Mouse (Mus musculus) gastrocnemius, postnatal 4 days (tissue): Measurements from ENCODE around the gene Oaz2. TPM values are rescaled to one million over a fixed set of nuclear protein-coding genes. Genes with fewer than 3 reads are reported as not detected.

Experiments
- DNase-seq, 2 experiments: peaks; one replicate each; pipeline ENCODE4 v3.0.0; 2021 to 2022; ENCODE audit warnings: low spot score in 2 of 2, mixed read lengths in 2 of 2
- long read RNA-seq, 2 experiments: library from polyadenylated mRNA; stranded (forward); transcript quantifications; one replicate each; pipeline ENCODE4 v2.0.0; 2021
- total RNA-seq, 2 experiments: library from RNA; stranded (reverse); gene quantifications; 2 replicates each; pipeline ENCODE4 v1.2.3; 2021

The Oaz2 gene
- 100 to 1,000 TPM; 232 to 238 TPM for total RNA-seq
- long read RNA-seq, experiment 1, partial matches to known transcripts, result 4 of 498 reads
- long read RNA-seq, experiment 1, other reads (novel, unspliced or antisense), result 493 of 498 reads
- long read RNA-seq, experiment 2, partial matches to known transcripts, result 6 of 561 reads
- long read RNA-seq, experiment 2, other reads (novel, unspliced or antisense), result 553 of 561 reads

- no peak for DNase-seq
These were observed at the start of gene Oaz2 for GRCm38 (mm10) chr9:65667701-65668100. TSS of gene Oaz2 (plus strand) at chr9:65668001.

- no peak for DNase-seq
These were observed 48.5 kb upstream of the Oaz2 start for GRCm38 (mm10) chr9:65619311-65619710.

GRCm38 (mm10) chr9:65621196-65621595 is 46.6 kb upstream of the Oaz2 start:
- no peak for DNase-seq

DNA sequence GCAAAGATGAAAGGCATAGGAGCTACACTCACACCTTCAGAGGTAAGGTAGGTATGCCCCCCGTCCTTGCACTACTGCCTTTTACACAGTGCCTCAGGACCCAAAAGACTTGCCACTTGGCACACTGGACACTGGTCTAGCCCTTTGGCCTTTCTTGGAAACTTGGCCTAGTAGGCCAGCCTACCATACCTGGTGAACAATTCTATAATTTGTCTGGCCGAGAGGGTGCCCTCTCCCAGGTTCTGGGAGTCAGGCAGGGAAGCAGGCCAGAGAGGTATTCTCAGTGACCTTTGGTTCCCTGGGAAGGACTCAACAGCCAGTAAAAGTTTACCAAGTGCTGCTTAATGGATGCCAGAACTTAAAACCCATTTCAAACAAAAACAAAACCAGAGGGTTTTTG is 46.1 kb upstream of the Oaz2 start:
- no peak for DNase-seq

GRCm38 (mm10) chr9:65622826-65623225 is 45.0 kb upstream of the Oaz2 start:
- DNase-seq, result no peak

- no peak for DNase-seq
These were observed 43.5 kb upstream of the Oaz2 start for GRCm38 (mm10) chr9:65624266-65624665.

DNA sequence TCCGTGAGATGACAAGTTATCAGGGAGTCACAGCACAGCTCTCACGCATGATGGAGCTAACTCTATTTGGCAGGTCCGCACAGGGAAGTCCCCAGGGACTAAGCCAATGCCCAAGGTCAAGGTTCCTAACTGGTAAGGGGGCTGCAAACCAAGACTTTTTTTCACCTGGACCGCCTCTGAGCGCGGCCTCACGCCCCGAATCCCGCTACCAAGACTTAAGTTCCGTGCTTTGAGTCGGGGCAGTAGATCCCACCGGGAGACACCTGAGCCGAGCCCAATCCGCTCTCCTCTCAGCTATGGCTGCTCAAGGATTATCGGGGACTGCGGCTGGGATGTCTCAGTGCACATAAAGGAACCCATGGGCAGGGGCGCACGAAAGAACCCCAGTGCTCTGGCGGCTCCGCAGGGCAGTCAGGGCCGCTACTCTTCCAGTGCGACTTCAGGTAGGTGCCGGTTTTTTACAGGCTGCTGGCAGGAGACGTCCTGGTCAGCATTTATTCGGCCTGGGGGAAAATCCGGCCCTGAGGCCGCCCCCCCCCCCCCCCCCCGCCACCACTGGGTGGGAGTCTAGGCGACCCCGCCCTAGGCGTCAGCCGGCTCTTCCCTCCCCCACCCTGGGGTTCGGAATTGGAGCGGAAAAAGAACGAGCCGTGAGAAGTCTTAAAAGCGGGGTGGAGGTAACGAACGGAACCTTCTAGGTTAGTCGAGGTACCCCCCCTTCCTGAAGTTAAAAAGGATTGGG is 38.6 kb upstream of the Oaz2 start, which contains the start of gene Rbpms2:
Gene Rbpms2 (plus strand): TSS at position 624 of the 742 bp plus-strand sequence.
- DNase-seq, result peak in 1 of 2 experiments; percentile 22

DNA sequence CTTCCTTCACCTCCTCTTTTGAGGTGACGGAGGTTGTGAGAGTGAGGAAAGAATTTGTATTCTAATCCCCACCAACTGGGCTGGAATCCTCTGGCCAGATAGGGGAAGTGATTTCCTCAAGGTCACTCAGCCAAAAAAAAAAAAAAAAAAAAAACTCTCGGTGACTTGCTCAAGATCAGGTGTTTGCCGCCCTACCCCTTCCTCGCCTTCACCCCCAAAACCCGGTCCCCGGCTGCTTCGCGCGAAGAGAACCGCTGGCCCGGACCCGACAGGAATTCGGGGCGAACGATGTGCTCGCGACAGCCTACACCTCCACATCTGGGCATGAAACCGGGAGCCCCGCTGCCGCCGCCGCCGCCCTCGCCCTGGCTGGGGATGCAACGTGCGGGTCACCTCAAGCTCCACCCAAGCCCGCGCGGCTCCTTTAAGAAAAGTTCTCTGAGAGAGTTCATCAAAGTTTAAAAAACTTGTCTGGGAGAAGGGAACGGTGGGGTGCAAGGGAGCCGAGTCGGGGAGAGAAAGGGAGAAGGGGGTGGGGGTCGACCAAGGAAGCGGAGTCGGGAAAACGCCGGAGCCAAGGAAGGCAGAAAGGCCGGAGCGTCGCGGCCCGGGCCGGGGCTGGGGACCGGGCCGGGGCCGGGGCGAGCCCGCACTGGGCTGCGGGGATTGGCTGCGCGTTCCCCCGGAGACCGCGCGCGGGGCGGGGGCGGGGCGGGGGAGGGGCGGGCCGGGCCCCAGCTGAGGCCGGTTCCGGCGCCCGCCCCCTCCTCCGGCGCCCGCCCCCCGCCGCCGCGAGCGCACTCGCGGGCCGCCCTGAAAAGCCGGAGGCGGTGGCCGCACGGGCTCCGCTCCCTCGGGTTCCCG is 37.8 kb upstream of the Oaz2 start:
- peak; percentile 39 to 50 for DNase-seq

DNA sequence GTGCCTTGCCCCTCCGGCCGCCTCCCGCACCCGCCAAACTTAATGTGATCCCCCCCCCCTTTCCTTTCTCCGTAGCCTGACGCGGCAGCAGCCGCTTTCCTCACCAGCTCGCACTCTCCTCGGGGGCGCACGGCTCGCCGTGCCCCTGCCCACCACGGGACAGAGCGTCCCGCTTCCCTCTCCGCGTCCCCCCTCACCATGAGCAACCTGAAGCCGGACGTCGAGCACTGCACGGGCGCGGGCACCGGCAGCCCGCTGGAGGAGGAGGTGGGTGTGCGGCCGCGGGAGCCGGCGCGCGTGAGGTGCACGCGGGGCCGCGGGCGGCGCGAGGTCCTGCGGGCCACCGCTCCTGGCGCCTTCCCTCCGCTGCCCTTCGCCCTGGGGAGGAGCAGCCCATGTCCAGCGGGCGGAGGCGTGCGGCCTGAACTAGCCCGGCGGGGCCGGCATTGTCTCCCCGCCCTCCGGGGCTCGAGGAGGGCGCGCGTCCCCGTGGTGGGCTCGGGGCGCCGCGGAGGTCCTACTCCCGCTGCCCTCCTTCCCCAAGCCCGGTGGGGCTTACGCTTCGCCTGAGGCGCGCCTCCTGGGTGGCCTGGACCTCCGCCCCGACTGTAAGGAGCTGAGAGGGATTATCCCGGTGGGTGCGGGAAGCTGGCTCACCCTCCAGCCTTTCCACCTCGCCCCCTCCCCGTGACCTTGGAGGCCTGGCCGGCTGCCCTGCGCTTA is 37.0 kb upstream of the Oaz2 start:
- peak; percentile 28 to 33 for DNase-seq

GRCm38 (mm10) chr9:65631354-65632021 is 36.3 kb upstream of the Oaz2 start:
- DNase-seq, result no peak

- no peak for DNase-seq
These were observed 32.0 kb upstream of the Oaz2 start for GRCm38 (mm10) chr9:65635766-65636165.

- DNase-seq, result no peak
These were observed 30.9 kb upstream of the Oaz2 start for GRCm38 (mm10) chr9:65636926-65637325.

- DNase-seq, result no peak
These were observed 28.7 kb upstream of the Oaz2 start for GRCm38 (mm10) chr9:65639065-65639464.

DNA sequence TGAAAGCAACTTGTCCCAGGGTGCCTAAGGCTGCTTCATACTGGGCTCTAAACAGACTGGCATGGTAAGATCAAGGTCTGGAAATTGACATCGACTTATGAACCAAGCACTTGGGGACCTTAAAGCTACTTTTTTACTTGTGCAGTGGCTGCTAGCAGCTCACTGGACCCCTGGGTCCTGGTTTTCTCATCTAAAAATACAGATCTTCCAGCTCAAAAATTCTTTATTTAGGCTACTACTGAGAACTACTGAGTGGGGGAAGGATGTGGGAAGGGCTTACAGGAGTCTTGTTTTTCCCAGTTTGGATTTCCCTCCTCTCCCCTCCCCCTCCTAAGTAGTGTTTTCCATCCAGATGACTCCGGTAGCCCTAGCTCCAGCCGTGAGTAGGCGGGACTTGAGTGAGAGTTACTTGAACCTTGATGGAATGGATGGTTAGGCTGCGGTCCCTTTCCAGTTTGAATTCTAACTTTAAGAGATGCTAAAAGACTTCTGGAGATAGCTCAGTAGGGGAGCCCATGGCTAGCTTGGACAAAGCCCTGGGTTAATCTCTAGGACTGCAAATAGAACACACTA is 26.9 kb upstream of the Oaz2 start:
- no peak for DNase-seq

GRCm38 (mm10) chr9:65641446-65642052 is 26.3 kb upstream of the Oaz2 start:
- DNase-seq, result no peak

GRCm38 (mm10) chr9:65642546-65642945 is 25.3 kb upstream of the Oaz2 start:
- no peak for DNase-seq

GRCm38 (mm10) chr9:65644960-65645359 is 22.8 kb upstream of the Oaz2 start:
- DNase-seq, result no peak

GRCm38 (mm10) chr9:65645984-65646383 is 21.8 kb upstream of the Oaz2 start:
- no peak for DNase-seq

DNA sequence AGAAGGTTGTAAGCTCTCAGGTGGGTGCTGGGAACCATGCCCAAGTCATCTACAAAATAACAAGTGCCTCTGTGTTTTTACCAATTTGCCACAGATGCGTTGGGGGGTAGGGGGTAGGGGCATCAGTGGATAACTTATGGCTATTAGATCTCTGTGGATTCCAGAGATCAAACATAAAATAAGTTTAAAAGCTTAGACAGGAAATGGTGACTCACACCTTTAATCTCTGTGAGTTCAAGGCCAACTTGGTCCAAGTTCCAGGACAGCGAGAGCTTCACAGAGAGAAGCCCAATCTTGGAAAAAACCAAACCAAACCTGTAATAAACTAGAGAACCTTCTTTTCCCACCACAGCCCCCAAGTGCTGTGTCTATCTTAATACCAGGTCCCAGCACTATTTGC is 21.0 kb upstream of the Oaz2 start:
- no peak for DNase-seq

- no peak for DNase-seq
These were observed 19.1 kb upstream of the Oaz2 start for GRCm38 (mm10) chr9:65648730-65649129.
